12 mouse cellular contexts compared by ENCODE assay signal in genomic region chr9:41578221-41579106, GRCm38 (mm10).
A peak's percentile ranks its signal among the peaks of the same experiment; 100 is the strongest.
DNase-seq lines count a peak whose midpoint lies in the region; ATAC-seq and TF ChIP-seq lines count a peak whose summit lies in the region.
"Had no signal": no experiment of that assay in that cellular context is flagged by ENCODE, and none has a peak within 500 bp of the region (broad histone marks: within the 10 kb centered on the region; RNA-seq: fewer than 3 reads in every experiment).

No protein-coding gene starts in this region.

- no peak for ATAC-seq in stomach, embryonic 15.5 days (ENCODE audit: insufficient read depth, low FRiP score, low read depth)
- ATAC-seq in stomach, postnatal 0 days (ENCODE audit: low FRiP score, low TSS enrichment), result no peak
- ATAC-seq in forebrain, embryonic 16.5 days, result no peak
- no peak for ATAC-seq in limb, embryonic 15.5 days (ENCODE audit: insufficient number of reproducible peaks, low FRiP score, low TSS enrichment, low read depth)
- ATAC-seq in megakaryocyte-erythroid progenitor cell, adult 5-6 weeks (replicated peaks; ENCODE audit: low FRiP score, low TSS enrichment, poor library complexity, severe bottlenecking), result no peak

- no peaks in the 10 kb centered on the region for H3K36me3 ChIP-seq in stomach, embryonic 15.5 days
- H3K36me3 ChIP-seq in stomach, postnatal 0 days (ENCODE audit: control insufficient read depth, insufficient read depth, low read length), result no peaks in the 10 kb centered on the region
- no peaks in the 10 kb centered on the region for H3K36me3 ChIP-seq in forebrain, embryonic 16.5 days (ENCODE audit: control insufficient read depth, insufficient read depth)
- no peaks in the 10 kb centered on the region for H3K36me3 ChIP-seq in limb, embryonic 15.5 days
- H3K36me3 ChIP-seq: heart, embryonic 15.5 days had no signal

- DNase-seq in stomach, postnatal 0 days (ENCODE audit: low spot score), result no peak
- no peak for DNase-seq in cerebellum, postnatal 10 days
- DNase-seq in spleen, postnatal 4 days (ENCODE audit: low spot score in 2 of 2), result no peak
- DNase-seq in gastrocnemius, postnatal 36 days, result no peak
- DNase-seq: kidney, adult 2 months; lung, adult 18-20 months; right cerebral cortex, postnatal 4 days had no signal

- 65% methylated on average over 14 of the region's 14 CpGs for WGBS in stomach, embryonic 15.5 days
- 69% methylated on average over 14 of the region's 14 CpGs for WGBS in stomach, postnatal 0 days
- WGBS in forebrain, embryonic 16.5 days, result 18% methylated on average over 14 of the region's 14 CpGs
- 63% methylated on average over 14 of the region's 14 CpGs for WGBS in limb, embryonic 15.5 days

- no peak overlapping the region for H3K9ac ChIP-seq in stomach, embryonic 15.5 days
- no peak overlapping the region for H3K9ac ChIP-seq in stomach, postnatal 0 days (ENCODE audit: low read length)
- H3K9ac ChIP-seq in forebrain, embryonic 16.5 days (replicated peaks; ENCODE audit: low read depth, low read length), result peak overlapping the region; percentile 85
- no peak overlapping the region for H3K9ac ChIP-seq in limb, embryonic 15.5 days

- no peaks in the 10 kb centered on the region for H3K4me1 ChIP-seq in stomach, embryonic 15.5 days
- H3K4me1 ChIP-seq in stomach, postnatal 0 days (replicated peaks; ENCODE audit: control insufficient read depth, insufficient read depth), result no peaks in the 10 kb centered on the region
- peaks cover 24% of the 10 kb centered on the region for H3K4me1 ChIP-seq in forebrain, embryonic 16.5 days (replicated peaks; ENCODE audit: control insufficient read depth, insufficient read depth, low read length)
- H3K4me1 ChIP-seq in limb, embryonic 15.5 days, result peaks cover 11% of the 10 kb centered on the region

- intact Hi-C loops in gastrocnemius, postnatal 36 days (cut with DNase I), result loop anchor here (5.0 kb wide), 1 partner anchor 106 kb away; no protein-coding TSS in a partner anchor

- no peak for TF ChIP-seq CTCF in stomach, postnatal 0 days (IDR thresholded peaks at IDR 0.05; ENCODE audit: low read depth)

- no peak overlapping the region; the same call in 1 of the 2 replicates for H3K27ac ChIP-seq in stomach, embryonic 15.5 days
- no peak overlapping the region for H3K27ac ChIP-seq in stomach, postnatal 0 days (replicated peaks)
- peak overlapping the region; percentile 99 for H3K27ac ChIP-seq in forebrain, embryonic 16.5 days (ENCODE audit: low read length)
- H3K27ac ChIP-seq in limb, embryonic 15.5 days, result 0 out of 2 replicates have a peak overlapping the region, but pooled peaks have one; percentile 97

- H3K4me3 ChIP-seq in stomach, embryonic 15.5 days (replicated peaks), result no peak overlapping the region
- H3K4me3 ChIP-seq in stomach, postnatal 0 days (ENCODE audit: low read depth, low read length), result no peak overlapping the region
- H3K4me3 ChIP-seq in forebrain, embryonic 16.5 days (replicated peaks; ENCODE audit: low read length), result peak overlapping the region; percentile 51
- no peak overlapping the region for H3K4me3 ChIP-seq in limb, embryonic 15.5 days

- no peaks in the 10 kb centered on the region for H3K9me3 ChIP-seq in stomach, embryonic 15.5 days
- no peaks in the 10 kb centered on the region for H3K9me3 ChIP-seq in stomach, postnatal 0 days (ENCODE audit: control insufficient read depth, low read length)
- H3K9me3 ChIP-seq in forebrain, embryonic 16.5 days (ENCODE audit: control insufficient read depth, low read length), result no peaks in the 10 kb centered on the region
- no peaks in the 10 kb centered on the region for H3K9me3 ChIP-seq in limb, embryonic 15.5 days
- H3K9me3 ChIP-seq: heart, embryonic 15.5 days had no signal

- no peaks in the 10 kb centered on the region for H3K27me3 ChIP-seq in stomach, embryonic 15.5 days (replicated peaks)
- H3K27me3 ChIP-seq in stomach, postnatal 0 days (ENCODE audit: control insufficient read depth, insufficient read depth, low read length), result no peaks in the 10 kb centered on the region
- no peaks in the 10 kb centered on the region for H3K27me3 ChIP-seq in forebrain, embryonic 16.5 days (replicated peaks; ENCODE audit: control insufficient read depth, insufficient read depth, low read length)
- no peaks in the 10 kb centered on the region for H3K27me3 ChIP-seq in limb, embryonic 15.5 days
- H3K27me3 ChIP-seq: heart, embryonic 15.5 days had no signal

- TF ChIP-seq EP300 in stomach, postnatal 0 days (optimal IDR thresholded peaks at IDR 0.05), result no peak

- H3K4me2 ChIP-seq in stomach, embryonic 15.5 days, result 0 out of 2 replicates have a peak overlapping the region, but pooled peaks have one; percentile 57
- no peak overlapping the region for H3K4me2 ChIP-seq in stomach, postnatal 0 days (replicated peaks; ENCODE audit: low read depth)
- H3K4me2 ChIP-seq in forebrain, embryonic 16.5 days (ENCODE audit: low read length), result peak overlapping the region; percentile 82
- H3K4me2 ChIP-seq in limb, embryonic 15.5 days, result 0 out of 2 replicates have a peak overlapping the region, but pooled peaks have one; percentile 45

Comparison
In these comparisons a context has a peak if more than half of its experiments do, and no peak if none do; other contexts are left out.
1. H3K27ac ChIP-seq: peak in forebrain, embryonic 16.5 days (single experiment) and limb, embryonic 15.5 days (single experiment); none in stomach, embryonic 15.5 days (single experiment) and stomach, postnatal 0 days (single experiment).